Mouse (Mus musculus): Measurements from ENCODE around the gene Cyp4a31. TPM values are rescaled to one million over a fixed set of nuclear protein-coding genes. Genes with fewer than 3 reads are reported as not detected.
A peak's percentile ranks its signal among the peaks of the same experiment; 100 is the strongest.
"Not testable (repeated sequence)": the region's sequence is repeated elsewhere in the genome, so short reads cannot be mapped to it uniquely, and the experiment has no call there.

Gene Cyp4a31
- polyA plus RNA-seq, 2 experiments, result 0.04 to 0.06 TPM

- H3K27ac ChIP-seq, result no peak overlapping the region
- H3K9me3 ChIP-seq (ENCODE audit: control insufficient read depth, low read length), result no peaks in the 10 kb centered on the region
- no peaks in the 10 kb centered on the region for H3K36me3 ChIP-seq (replicated peaks; ENCODE audit: control insufficient read depth, insufficient read depth, low read depth)
- H3K4me3 ChIP-seq (ENCODE audit: insufficient read depth in 1 of 2, low read depth in 2 of 2, low read length in 2 of 2), result no peak overlapping the region
- TF ChIP-seq CTCF (IDR thresholded peaks at IDR 0.05; ENCODE audit: low read depth) (no peak), EP300 (IDR thresholded peaks at IDR 0.05; ENCODE audit: low read depth) (no peak)
- ATAC-seq (ENCODE audit: insufficient read depth), result no peak
- no peaks in the 10 kb centered on the region for H3K27me3 ChIP-seq (ENCODE audit: control insufficient read depth, insufficient read depth, low read length)
- 55% methylated on average over 3 of the region's 3 CpGs for WGBS (ENCODE audit: insufficient replicate concordance)
- no peaks in the 10 kb centered on the region for H3K4me1 ChIP-seq (replicated peaks; ENCODE audit: control insufficient read depth in 2 of 2, insufficient read depth in 2 of 2, low read length in 1 of 2)
- no peak overlapping the region for H3K4me2 ChIP-seq (ENCODE audit: low read depth)
- no peak for DNase-seq (ENCODE audit: low read depth in 3 of 3, low spot score in 3 of 3)
- H3K9ac ChIP-seq (replicated peaks), result no peak overlapping the region
These were observed 11.8 kb downstream of the Cyp4a31 start for GRCm38 (mm10) chr4:115575255-115575654.

- Histone ChIP-seq H3K27me3 (ENCODE audit: control insufficient read depth, insufficient read depth, low read length) (no peaks in the 10 kb centered on the region), H3K27ac (no peak overlapping the region), H3K4me1 (replicated peaks; ENCODE audit: control insufficient read depth in 2 of 2, insufficient read depth in 2 of 2, low read length in 1 of 2) (no peaks in the 10 kb centered on the region), H3K4me3 (ENCODE audit: insufficient read depth in 1 of 2, low read depth in 2 of 2, low read length in 2 of 2) (no peak overlapping the region), H3K9ac (replicated peaks) (no peak overlapping the region), H3K36me3 (replicated peaks; ENCODE audit: control insufficient read depth, insufficient read depth, low read depth) (no peaks in the 10 kb centered on the region), H3K4me2 (ENCODE audit: low read depth) (no peak overlapping the region), H3K9me3 (ENCODE audit: control insufficient read depth, low read length) (no peaks in the 10 kb centered on the region)
- 42% methylated on average over 2 of the region's 2 CpGs for WGBS (ENCODE audit: insufficient replicate concordance)
- no peak for DNase-seq (ENCODE audit: low read depth in 3 of 3, low spot score in 3 of 3)
- no peak for ATAC-seq (ENCODE audit: insufficient read depth)
- no peak for TF ChIP-seq CTCF (IDR thresholded peaks at IDR 0.05; ENCODE audit: low read depth)
- TF ChIP-seq EP300 (IDR thresholded peaks at IDR 0.05; ENCODE audit: low read depth), result no peak
These were observed 12.3 kb downstream of the Cyp4a31 start for GRCm38 (mm10) chr4:115575776-115576175.

- TF ChIP-seq CTCF (IDR thresholded peaks at IDR 0.05; ENCODE audit: low read depth), result no peak
- TF ChIP-seq EP300 (IDR thresholded peaks at IDR 0.05; ENCODE audit: low read depth), result peak; percentile 92
- no peak overlapping the region for H3K27ac ChIP-seq
- H3K36me3 ChIP-seq (replicated peaks; ENCODE audit: control insufficient read depth, insufficient read depth, low read depth), result no peaks in the 10 kb centered on the region
- no peak overlapping the region for H3K9ac ChIP-seq (replicated peaks)
- H3K4me3 ChIP-seq (ENCODE audit: insufficient read depth in 1 of 2, low read depth in 2 of 2, low read length in 2 of 2), result no peak overlapping the region
- ATAC-seq (ENCODE audit: insufficient read depth) (peak; percentile 98), DNase-seq (ENCODE audit: low read depth in 3 of 3, low spot score in 3 of 3) (peak; percentile 58 to 68 (median 64))
- H3K9me3 ChIP-seq (ENCODE audit: control insufficient read depth, low read length), result no peaks in the 10 kb centered on the region
- H3K27me3 ChIP-seq (ENCODE audit: control insufficient read depth, insufficient read depth, low read length), result no peaks in the 10 kb centered on the region
- H3K4me1 ChIP-seq (replicated peaks; ENCODE audit: control insufficient read depth in 2 of 2, insufficient read depth in 2 of 2, low read length in 1 of 2), result no peaks in the 10 kb centered on the region
- no peak overlapping the region for H3K4me2 ChIP-seq (ENCODE audit: low read depth)
These were observed 19.6 kb downstream of the Cyp4a31 start for GRCm38 (mm10) chr4:115583036-115583435.

GRCm38 (mm10) chr4:115596357-115596756 lies 32.9 kb downstream of the Cyp4a31 start:
- DNase-seq (ENCODE audit: low read depth in 3 of 3, low spot score in 3 of 3) (no peak), ATAC-seq (ENCODE audit: insufficient read depth) (no peak)
- no peaks in the 10 kb centered on the region for H3K9me3 ChIP-seq (ENCODE audit: control insufficient read depth, low read length)
- H3K27me3 ChIP-seq (ENCODE audit: control insufficient read depth, insufficient read depth, low read length), result no peaks in the 10 kb centered on the region
- no peak overlapping the region for H3K4me3 ChIP-seq (ENCODE audit: insufficient read depth in 1 of 2, low read depth in 2 of 2, low read length in 2 of 2)
- WGBS (ENCODE audit: insufficient replicate concordance), result 46% methylated on average over 1 of the region's 1 CpGs
- no peak overlapping the region for H3K27ac ChIP-seq
- H3K9ac ChIP-seq (replicated peaks), result no peak overlapping the region
- H3K36me3 ChIP-seq (replicated peaks; ENCODE audit: control insufficient read depth, insufficient read depth, low read depth), result no peaks in the 10 kb centered on the region
- H3K4me1 ChIP-seq (replicated peaks; ENCODE audit: control insufficient read depth in 2 of 2, insufficient read depth in 2 of 2, low read length in 1 of 2), result no peaks in the 10 kb centered on the region
- H3K4me2 ChIP-seq (ENCODE audit: low read depth), result no peak overlapping the region
- no peak for TF ChIP-seq EP300 (IDR thresholded peaks at IDR 0.05; ENCODE audit: low read depth)
- no peak for TF ChIP-seq CTCF (IDR thresholded peaks at IDR 0.05; ENCODE audit: low read depth)

- no peak for ATAC-seq (ENCODE audit: insufficient read depth)
- Histone ChIP-seq H3K36me3 (replicated peaks; ENCODE audit: control insufficient read depth, insufficient read depth, low read depth) (no peaks in the 10 kb centered on the region), H3K9ac (replicated peaks) (no peak overlapping the region), H3K4me3 (ENCODE audit: insufficient read depth in 1 of 2, low read depth in 2 of 2, low read length in 2 of 2) (no peak overlapping the region), H3K4me1 (replicated peaks; ENCODE audit: control insufficient read depth in 2 of 2, insufficient read depth in 2 of 2, low read length in 1 of 2) (no peaks in the 10 kb centered on the region), H3K4me2 (ENCODE audit: low read depth) (no peak overlapping the region), H3K27me3 (ENCODE audit: control insufficient read depth, insufficient read depth, low read length) (no peaks in the 10 kb centered on the region), H3K9me3 (ENCODE audit: control insufficient read depth, low read length) (no peaks in the 10 kb centered on the region), H3K27ac (no peak overlapping the region)
- no peak for DNase-seq (ENCODE audit: low read depth in 3 of 3, low spot score in 3 of 3)
- 61% methylated on average over 2 of the region's 2 CpGs for WGBS (ENCODE audit: insufficient replicate concordance)
- TF ChIP-seq CTCF (IDR thresholded peaks at IDR 0.05; ENCODE audit: low read depth) (no peak), EP300 (IDR thresholded peaks at IDR 0.05; ENCODE audit: low read depth) (no peak)
These were observed 33.4 kb downstream of the Cyp4a31 start for GRCm38 (mm10) chr4:115596824-115597336.

- WGBS (ENCODE audit: insufficient replicate concordance), result 73% methylated on average over 8 of the region's 8 CpGs
- not testable (repeated sequence) for H3K9ac ChIP-seq (replicated peaks); H3K36me3 ChIP-seq (replicated peaks; ENCODE audit: control insufficient read depth, insufficient read depth, low read depth); H3K27me3 ChIP-seq (ENCODE audit: control insufficient read depth, insufficient read depth, low read length); DNase-seq (ENCODE audit: low read depth in 3 of 3, low spot score in 3 of 3); ATAC-seq (ENCODE audit: insufficient read depth); H3K27ac ChIP-seq; H3K9me3 ChIP-seq (ENCODE audit: control insufficient read depth, low read length); H3K4me2 ChIP-seq (ENCODE audit: low read depth); H3K4me3 ChIP-seq (ENCODE audit: insufficient read depth in 1 of 2, low read depth in 2 of 2, low read length in 2 of 2); H3K4me1 ChIP-seq (replicated peaks; ENCODE audit: control insufficient read depth in 2 of 2, insufficient read depth in 2 of 2, low read length in 1 of 2)
These were observed 37.2 kb downstream of the Cyp4a31 start, which contains the start of gene Cyp4a32 for GRCm38 (mm10) chr4:115600611-115601010. Gene Cyp4a32, plus strand, starts transcription at chr4:115600969.
